Mouse (Mus musculus) MEL (cell line): ENCODE measurements around the gene Stard10. TPM values are rescaled to one million over a fixed set of nuclear protein-coding genes. Genes with fewer than 3 reads are reported as not detected.

ENCODE experiments used
- DNase-seq: peaks from one replicate; pipeline ENCODE4 v3.0.0; 2011; ENCODE audit warnings: low read depth, low spot score
- H3K27ac ChIP-seq: 2 replicates; pipeline ENCODE4 v1.5.1; 2012; ENCODE audit warnings: low read depth, mild to moderate bottlenecking, control low read depth, low read length, moderate library complexity; ENCODE audit not compliant: control insufficient read depth
- H3K27me3 ChIP-seq, 2 experiments: fragments of 150-350 bp in 1 of 2; sonication (generic) in 1 of 2; 2 replicates each; pipeline ENCODE4 v1.6.1; 2012; ENCODE audit warnings: low read length in 2 of 2, mild to moderate bottlenecking in 2 of 2, improper control_type of control experiment in 1 of 2, moderate library complexity in 1 of 2; ENCODE audit not compliant: insufficient read depth in 2 of 2, control insufficient read depth in 1 of 2
- H3K36me3 ChIP-seq, 2 experiments: 2 replicates each; pipeline ENCODE4 v1.6.1; 2012 to 2014; ENCODE audit warnings: low read length in 2 of 2, improper control_type of control experiment in 1 of 2, inconsistent platforms in 1 of 2, mild to moderate bottlenecking in 1 of 2; ENCODE audit not compliant: insufficient read depth in 2 of 2, control insufficient read depth in 1 of 2
- H3K4me1 ChIP-seq, 2 experiments: fragments of 150-350 bp in 1 of 2; sonication (generic) in 1 of 2; 2 replicates each; pipeline ENCODE4 v1.6.1; 2012; ENCODE audit warnings: low read length in 2 of 2, improper control_type of control experiment in 1 of 2, mild to moderate bottlenecking in 1 of 2; ENCODE audit not compliant: insufficient read depth in 2 of 2, control insufficient read depth in 1 of 2
- H3K4me3 ChIP-seq, 2 experiments: fragments of 150-350 bp in 1 of 2; sonication (generic) in 1 of 2; 2 replicates each; pipeline ENCODE4 v1.5.1; 2012; ENCODE audit warnings: low read depth in 2 of 2, low read length in 2 of 2, mild to moderate bottlenecking in 2 of 2, moderate library complexity in 2 of 2, control low read depth in 1 of 2, improper control_type of control experiment in 1 of 2; ENCODE audit not compliant: control insufficient read depth in 1 of 2, insufficient read depth in 1 of 2
- H3K79me2 ChIP-seq: 2 replicates; pipeline ENCODE4 v1.6.1; 2012; ENCODE audit warnings: mild to moderate bottlenecking, low read length, moderate library complexity; ENCODE audit not compliant: control insufficient read depth, poor library complexity, insufficient read depth
- H3K9ac ChIP-seq: 2 replicates; pipeline ENCODE4 v1.6.1; 2012; ENCODE audit warnings: low read depth, mild to moderate bottlenecking, control low read depth, low read length, moderate library complexity; ENCODE audit not compliant: control insufficient read depth, poor library complexity, severe bottlenecking
- H3K9me3 ChIP-seq: fragments of 150-350 bp; sonication (generic); replicated peaks from 2 replicates; pipeline ENCODE4 v1.6.1; 2012; ENCODE audit warnings: mild to moderate bottlenecking, low read length, improper control_type of control experiment, moderate library complexity; ENCODE audit not compliant: insufficient read depth
- BHLHE40 ChIP-seq: IDR thresholded peaks from 2 replicates; pipeline ENCODE4 v1.6.1; 2012; ENCODE audit warnings: low read depth, mild to moderate bottlenecking, inconsistent platforms, low read length, improper control_type of control experiment, borderline replicate concordance
- CHD1 ChIP-seq: IDR thresholded peaks from 2 replicates; pipeline ENCODE4 v1.6.1; 2012; ENCODE audit warnings: low read depth, mild to moderate bottlenecking, inconsistent platforms, low read length, improper control_type of control experiment
- CHD2 ChIP-seq: IDR thresholded peaks from 2 replicates; pipeline ENCODE4 v1.6.1; 2011; ENCODE audit warnings: low read length, improper control_type of control experiment
- CTCF ChIP-seq, 3 experiments: IDR thresholded peaks in 2 of 3; conservative IDR thresholded peaks in 1 of 3; 2 replicates each; pipeline ENCODE4 v1.5.1; 2011 to 2012; ENCODE audit warnings: low read length in 3 of 3, low read depth in 2 of 3, mild to moderate bottlenecking in 2 of 3, improper control_type of control experiment in 1 of 3, inconsistent platforms in 1 of 3, mixed read lengths in 1 of 3, moderate library complexity in 1 of 3; ENCODE audit not compliant: control insufficient read depth in 1 of 3, insufficient read depth in 1 of 3, poor library complexity in 1 of 3, severe bottlenecking in 1 of 3
- GATA1 ChIP-seq: IDR thresholded peaks from 2 replicates; pipeline ENCODE4 v1.6.1; 2011; ENCODE audit warnings: low read depth, low read length, improper control_type of control experiment
- JUND ChIP-seq: IDR thresholded peaks from 2 replicates; pipeline ENCODE4 v1.6.1; 2011; ENCODE audit warnings: low read depth, mild to moderate bottlenecking, improper control_type of control experiment, low read length
- KAT2A ChIP-seq: conservative IDR thresholded peaks from 2 replicates; pipeline ENCODE4 v1.6.1; 2012; ENCODE audit warnings: low read depth, low read length, improper control_type of control experiment, inconsistent platforms
- MAX ChIP-seq: IDR thresholded peaks from 2 replicates; pipeline ENCODE4 v1.6.1; 2011; ENCODE audit warnings: low read length, improper control_type of control experiment
- MAZ ChIP-seq: IDR thresholded peaks from 2 replicates; pipeline ENCODE4 v1.6.1; 2012; ENCODE audit warnings: low read depth, mild to moderate bottlenecking, inconsistent platforms, low read length, improper control_type of control experiment
- MYC ChIP-seq: IDR thresholded peaks from 2 replicates; pipeline ENCODE4 v1.6.1; 2011; ENCODE audit warnings: low read depth, mild to moderate bottlenecking, low read length, improper control_type of control experiment, moderate library complexity
- NELFE ChIP-seq: IDR thresholded peaks from 2 replicates; pipeline ENCODE4 v1.6.1; 2011; ENCODE audit warnings: low read depth, low read length, improper control_type of control experiment
- NRF1 ChIP-seq: IDR thresholded peaks from 2 replicates; pipeline ENCODE4 v1.6.1; 2014; ENCODE audit warnings: low read depth, mild to moderate bottlenecking, inconsistent platforms, low read length, improper control_type of control experiment, moderate library complexity; ENCODE audit not compliant: poor library complexity, insufficient read depth, severe bottlenecking
- RAD21 ChIP-seq: IDR thresholded peaks from 2 replicates; pipeline ENCODE4 v1.6.1; 2011; ENCODE audit warnings: mild to moderate bottlenecking, low read depth, low read length, improper control_type of control experiment
- RCOR1 ChIP-seq: IDR thresholded peaks from 2 replicates; pipeline ENCODE4 v1.6.1; 2012; ENCODE audit warnings: low read depth, mild to moderate bottlenecking, inconsistent platforms, low read length, improper control_type of control experiment
- SIN3A ChIP-seq: IDR thresholded peaks from 2 replicates; pipeline ENCODE4 v1.6.1; 2012; ENCODE audit warnings: low read length, improper control_type of control experiment, inconsistent platforms
- SMC3 ChIP-seq: IDR thresholded peaks from 2 replicates; pipeline ENCODE4 v1.6.1; 2011; ENCODE audit warnings: low read depth, low read length, improper control_type of control experiment
- TAL1 ChIP-seq: IDR thresholded peaks from 2 replicates; pipeline ENCODE4 v1.6.1; 2012; ENCODE audit warnings: mild to moderate bottlenecking, inconsistent platforms, low read length, moderate library complexity, mixed read lengths
- TBP ChIP-seq: IDR thresholded peaks from 2 replicates; pipeline ENCODE4 v1.8.0; 2011; ENCODE audit warnings: low read depth, low read length, improper control_type of control experiment
- UBTF ChIP-seq: IDR thresholded peaks from 2 replicates; pipeline ENCODE4 v1.6.1; 2012; ENCODE audit warnings: low read depth, mild to moderate bottlenecking, inconsistent platforms, low read length, improper control_type of control experiment, moderate library complexity, borderline replicate concordance; ENCODE audit not compliant: insufficient read depth
- USF1 ChIP-seq: IDR thresholded peaks from 2 replicates; pipeline ENCODE4 v1.6.1; 2014; ENCODE audit warnings: low read depth, mild to moderate bottlenecking, inconsistent platforms, low read length, improper control_type of control experiment, moderate library complexity
- USF2 ChIP-seq, 2 experiments: IDR thresholded peaks; 2 replicates each; pipeline ENCODE4 v1.6.1; 2011 to 2012; ENCODE audit warnings: improper control_type of control experiment in 2 of 2, low read length in 2 of 2, borderline replicate concordance in 1 of 2, inconsistent platforms in 1 of 2, low read depth in 1 of 2, mild to moderate bottlenecking in 1 of 2; ENCODE audit not compliant: insufficient read depth in 1 of 2
- ZC3H11A ChIP-seq: IDR thresholded peaks from 2 replicates; pipeline ENCODE4 v1.6.1; 2012; ENCODE audit warnings: low read depth, mild to moderate bottlenecking, inconsistent platforms, low read length, improper control_type of control experiment
- ZKSCAN1 ChIP-seq: IDR thresholded peaks from 2 replicates; pipeline ENCODE4 v1.6.1; 2012; ENCODE audit warnings: low read depth, mild to moderate bottlenecking, inconsistent platforms, low read length, improper control_type of control experiment, moderate library complexity
- ZMIZ1 ChIP-seq: IDR thresholded peaks from 2 replicates; pipeline ENCODE4 v1.6.1; 2012; ENCODE audit warnings: low read depth, mild to moderate bottlenecking, inconsistent platforms, low read length, improper control_type of control experiment, moderate library complexity
- polyA plus RNA-seq, 2 experiments: library from polyadenylated mRNA; stranded (reverse) in 1 of 2; unstranded in 1 of 2; fragments of >175 nt in 1 of 2; fragments of >200 nt in 1 of 2; gene quantifications; 2 replicates each; pipeline versions ENCODE4 v1.2.1 to v1.2.4; 2012; ENCODE audit warnings: low replicate concordance in 2 of 2, low read depth in 1 of 2; ENCODE audit not compliant: insufficient read length in 2 of 2, insufficient read depth in 1 of 2, missing spikeins in 1 of 2
- total RNA-seq: library from RNA; depleted of rRNA; stranded (reverse); fragments of 300-350 nt; gene quantifications from 2 replicates; pipeline ENCODE4 v1.2.3, GENCODE M21; 2012

Stard10 gene
- total and polyA plus RNA-seq, 3 experiments, result 9.3 to 17.9 TPM; not detected in 1

- no peak overlapping the region for H3K9ac ChIP-seq
- H3K4me1 ChIP-seq, result no peaks in the 10 kb centered on the region
- TF ChIP-seq NELFE (no peak), RCOR1 (no peak), BHLHE40 (no peak), NRF1 (no peak), USF1 (no peak), JUND (no peak), CTCF (IDR thresholded peaks at IDR 0.05 in 2 of 3, conservative IDR thresholded peaks at IDR 0.05 in 1 of 3; ENCODE audit: control insufficient read depth in 1 of 3, insufficient read depth in 1 of 3, low read depth in 2 of 3, low read length in 3 of 3, poor library complexity in 1 of 3, severe bottlenecking in 1 of 3) (no peak), UBTF (no peak)
- no peaks in the 10 kb centered on the region for H3K79me2 ChIP-seq
- no peak overlapping the region for H3K27ac ChIP-seq
- H3K4me3 ChIP-seq, result no peak overlapping the region
- no peaks in the 10 kb centered on the region for H3K27me3 ChIP-seq
- no peaks in the 10 kb centered on the region; a peak in 1 of 4 replicates for H3K36me3 ChIP-seq
- DNase-seq, result no peak
- no peaks in the 10 kb centered on the region for H3K9me3 ChIP-seq
Measured at GRCm38 (mm10) chr7:101384931-101385330, 68.0 kb downstream of the Stard10 start.

GRCm38 (mm10) chr7:101385331-101385733, 68.4 kb downstream of the Stard10 start:
- Histone ChIP-seq H3K27ac (no peak overlapping the region), H3K9ac (no peak overlapping the region), H3K9me3 (no peaks in the 10 kb centered on the region), H3K27me3 (no peaks in the 10 kb centered on the region), H3K36me3 (no peaks in the 10 kb centered on the region; a peak in 1 of 4 replicates), H3K4me3 (no peak overlapping the region), H3K4me1 (no peaks in the 10 kb centered on the region), H3K79me2 (no peaks in the 10 kb centered on the region)
- no peak for DNase-seq
- TF ChIP-seq SMC3 (no peak), GATA1 (no peak), TBP (no peak), SIN3A (no peak), MYC (no peak)

- H3K4me1 ChIP-seq, result no peaks in the 10 kb centered on the region
- H3K27ac ChIP-seq, result no peak overlapping the region
Measured at GRCm38 (mm10) chr7:101385866-101386452, 69.1 kb downstream of the Stard10 start.

More at GRCm38 (mm10) chr7:101385866-101386452, 69.1 kb downstream of the Stard10 start:
- Histone ChIP-seq H3K27me3 (no peaks in the 10 kb centered on the region), H3K9me3 (no peaks in the 10 kb centered on the region), H3K4me3 (no peak overlapping the region), H3K36me3 (no peaks in the 10 kb centered on the region; a peak in 1 of 4 replicates), H3K9ac (no peak overlapping the region), H3K79me2 (no peaks in the 10 kb centered on the region)
- DNase-seq, result no peak
- TF ChIP-seq ZMIZ1, result no peak
- no peak for TF ChIP-seq MAZ
- TF ChIP-seq MAX, result no peak
- no peak for TF ChIP-seq BHLHE40
- no peak for TF ChIP-seq RAD21
- TF ChIP-seq USF2 (IDR thresholded peaks at IDR 0.05; ENCODE audit: borderline replicate concordance in 1 of 2, insufficient read depth in 1 of 2, low read depth in 1 of 2, low read length in 2 of 2), result no peak
- no peak for TF ChIP-seq CHD2
- no peak for TF ChIP-seq ZKSCAN1
- no peak for TF ChIP-seq TAL1
- TF ChIP-seq CHD1, result no peak
- no peak for TF ChIP-seq ZC3H11A
- TF ChIP-seq KAT2A, result no peak
